Mouse (Mus musculus): ENCODE measurements at regions not wholly inside any gene's neighbourhood (a gene's known extent, or its start where the extent isn't known, plus 50 kb on each side); places are given as distances from the start of the nearest gene placed in this dataset.

DNA sequence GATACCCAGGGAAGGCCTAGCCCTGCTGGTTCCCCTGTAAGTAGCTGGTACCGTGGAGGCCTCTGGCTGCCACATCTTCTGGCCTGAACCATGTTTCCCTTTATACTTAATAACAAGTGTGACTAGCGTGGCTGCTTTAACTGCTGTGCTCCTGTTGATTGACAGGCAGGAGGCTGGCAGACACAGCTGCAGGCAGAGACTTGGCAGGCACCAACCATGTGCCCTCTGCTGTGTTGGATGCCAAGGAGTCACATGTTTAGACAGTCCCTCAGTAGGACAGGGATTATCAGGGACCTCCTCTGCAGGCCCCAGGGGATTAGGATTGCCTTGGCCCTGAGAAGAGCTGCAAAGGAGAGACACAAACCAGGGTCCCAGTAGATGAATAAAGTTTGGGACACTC is 53.6 kb upstream of the Plet1 start:
- in situ Hi-C loops (cut with MboI; ENCODE audit: low sequenced_read_pairs in 2 of 2, unreplicated experiment in 2 of 2), result no loop called here
- H3K27ac ChIP-seq (ENCODE audit: insufficient read depth, low read depth, low read length, poor library complexity, severe bottlenecking), result no peak overlapping the region
- peaks cover 3 to 5% of the 10 kb centered on the region in 2 experiments; a peak in 1 of 4 replicates for H3K4me1 ChIP-seq (ENCODE audit: control insufficient read depth in 2 of 2, insufficient read depth in 2 of 2, low read length in 2 of 2, poor library complexity in 1 of 2)
- DNase-seq (ENCODE audit: low read depth, low spot score), result no peak
- no peaks in the 10 kb centered on the region for H3K9me3 ChIP-seq (ENCODE audit: control insufficient read depth, insufficient read depth, low read depth, low read length)
- H3K36me3 ChIP-seq (ENCODE audit: control insufficient read depth, insufficient read depth, low read length, poor library complexity, severe bottlenecking), result no peaks in the 10 kb centered on the region
- TF ChIP-seq ZNF384 (IDR thresholded peaks at IDR 0.05; ENCODE audit: low read depth, low read length) (no peak), ZC3H11A (IDR thresholded peaks at IDR 0.05; ENCODE audit: borderline replicate concordance, low read depth, low read length) (no peak), MAFK (IDR thresholded peaks at IDR 0.05; ENCODE audit: insufficient read depth, low read depth, low read length) (no peak), HCFC1 (IDR thresholded peaks at IDR 0.05; ENCODE audit: borderline replicate concordance, insufficient read depth, low read length) (no peak), CHD2 (IDR thresholded peaks at IDR 0.05; ENCODE audit: low read depth, low read length) (no peak)
- H3K9ac ChIP-seq (ENCODE audit: insufficient read depth, low read depth, low read length, poor library complexity, severe bottlenecking), result no peak overlapping the region
- H3K4me3 ChIP-seq (ENCODE audit: insufficient read depth in 1 of 2, low read depth in 1 of 2, low read length in 2 of 2, poor library complexity in 1 of 2, severe bottlenecking in 1 of 2), result no peak overlapping the region

DNA sequence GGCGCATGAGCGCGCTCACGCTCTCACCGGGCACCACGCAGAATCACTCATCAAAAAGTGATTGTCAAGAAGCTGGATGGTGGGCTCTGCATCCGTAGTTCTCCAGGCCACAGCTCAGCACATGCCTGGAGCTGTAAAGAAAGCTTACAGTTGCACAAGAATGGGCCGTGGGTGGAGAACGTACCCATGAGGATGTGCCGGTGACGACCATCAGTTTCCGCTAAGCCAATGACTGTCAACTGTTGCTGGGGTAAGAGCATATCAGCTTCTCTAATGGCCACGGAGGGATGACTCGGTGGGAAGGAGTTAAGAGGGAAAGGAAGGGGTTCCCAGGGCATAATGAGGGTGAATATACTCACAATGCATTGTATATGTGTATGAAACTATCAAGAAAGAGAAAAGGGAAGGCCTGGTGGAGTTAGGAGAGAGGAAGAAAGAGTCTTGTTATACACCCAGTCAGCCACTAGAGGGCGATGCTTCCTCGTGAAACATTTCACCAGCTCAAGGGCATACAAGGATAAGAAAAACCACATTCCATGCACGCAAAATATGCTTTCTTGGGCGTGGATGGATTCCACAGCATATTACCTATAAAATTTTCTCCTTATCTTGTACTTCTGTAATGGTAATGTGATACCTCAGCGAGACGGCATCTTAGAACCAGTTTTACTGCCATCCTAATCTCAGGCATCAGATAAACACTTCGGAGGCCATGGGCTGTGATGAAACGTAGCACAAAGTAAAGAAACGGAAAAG is 50.4 kb upstream of the Plet1 start:
- TF ChIP-seq CHD2 (IDR thresholded peaks at IDR 0.05; ENCODE audit: low read depth, low read length), result no peak
- peak; percentile 40; the same call in 1 of the 2 replicates for TF ChIP-seq ZC3H11A (IDR thresholded peaks at IDR 0.05; ENCODE audit: borderline replicate concordance, low read depth, low read length)
- DNase-seq (ENCODE audit: low read depth, low spot score), result peak; percentile 56
- H3K36me3 ChIP-seq (ENCODE audit: control insufficient read depth, insufficient read depth, low read length, poor library complexity, severe bottlenecking), result no peaks in the 10 kb centered on the region
- no peak overlapping the region for H3K4me3 ChIP-seq (ENCODE audit: insufficient read depth in 1 of 2, low read depth in 1 of 2, low read length in 2 of 2, poor library complexity in 1 of 2, severe bottlenecking in 1 of 2)
- no peak overlapping the region for H3K27ac ChIP-seq (ENCODE audit: insufficient read depth, low read depth, low read length, poor library complexity, severe bottlenecking)
- H3K9me3 ChIP-seq (ENCODE audit: control insufficient read depth, insufficient read depth, low read depth, low read length), result no peaks in the 10 kb centered on the region
- H3K9ac ChIP-seq (ENCODE audit: insufficient read depth, low read depth, low read length, poor library complexity, severe bottlenecking), result no peak overlapping the region
- in situ Hi-C loops (cut with MboI; ENCODE audit: low sequenced_read_pairs in 2 of 2, unreplicated experiment in 2 of 2), result no loop called here
- 0 out of 4 replicates have a peak, but pooled peaks cover 0 to 3% of the 10 kb centered on the region in 2 experiments for H3K4me1 ChIP-seq (ENCODE audit: control insufficient read depth in 2 of 2, insufficient read depth in 2 of 2, low read length in 2 of 2, poor library complexity in 1 of 2)
